11 mouse cellular contexts compared by ENCODE assay signal in the genomic region with DNA sequence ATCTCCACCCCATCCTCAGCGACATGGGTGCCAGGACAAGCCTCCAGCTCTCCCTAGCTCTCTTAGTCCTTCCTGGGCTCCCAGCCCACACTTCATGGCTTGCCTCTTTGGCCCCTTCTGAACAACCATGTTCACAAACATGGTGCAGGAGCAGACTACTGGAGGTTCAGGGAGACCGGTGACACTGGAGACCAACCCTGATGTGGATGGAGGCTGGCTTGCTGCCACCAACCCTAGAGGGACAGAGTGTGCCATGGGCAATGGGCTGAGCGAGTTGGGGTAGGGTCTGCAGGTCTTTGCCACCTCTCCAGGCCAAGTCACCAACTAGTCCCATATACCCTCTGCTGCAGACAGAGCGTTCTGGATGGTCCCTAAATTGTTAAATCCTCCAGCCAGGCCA. TPM values are rescaled to one million over a fixed set of nuclear protein-coding genes. Genes with fewer than 3 reads are reported as not detected.
DNase-seq lines count a peak whose midpoint lies in the region; ATAC-seq and TF ChIP-seq lines count a peak whose summit lies in the region.
"Had no signal": no experiment of that assay in that cellular context is flagged by ENCODE, and none has a peak within 500 bp of the region (broad histone marks: within the 10 kb centered on the region; RNA-seq: fewer than 3 reads in every experiment).

No protein-coding gene starts in this region.

- H3K4me3 ChIP-seq in lung, embryonic 16.5 days (ENCODE audit: low read length) = no peak overlapping the region
- H3K4me3 ChIP-seq in lung, adult 2 months (replicated peaks; ENCODE audit: extremely low read depth, low read depth, low read length) = no peak overlapping the region
- no peak overlapping the region for H3K4me3 ChIP-seq in heart, embryonic 16.5 days (ENCODE audit: low read length)
- H3K4me3 ChIP-seq in kidney, embryonic 16.5 days (ENCODE audit: low read length) = no peak overlapping the region
- H3K4me3 ChIP-seq in stomach, embryonic 14.5 days (ENCODE audit: low read depth, low read length) = no peak overlapping the region

- H3K27ac ChIP-seq in lung, embryonic 16.5 days (ENCODE audit: low read length) = peak overlapping the region; percentile 98
- peak overlapping the region; percentile 93 for H3K27ac ChIP-seq in heart, embryonic 16.5 days (ENCODE audit: low read length)
- H3K27ac ChIP-seq in kidney, embryonic 16.5 days (ENCODE audit: low read length) = peak overlapping the region; percentile 100
- H3K27ac ChIP-seq in stomach, embryonic 14.5 days (ENCODE audit: low read length) = peak overlapping the region; percentile 93

- no peak for TF ChIP-seq POLR2A in lung, adult 2 months (IDR thresholded peaks at IDR 0.05; ENCODE audit: borderline replicate concordance, extremely low read depth, low read depth, low read length)

- H3K4me1 ChIP-seq in lung, embryonic 16.5 days (replicated peaks; ENCODE audit: control insufficient read depth, insufficient read depth, low read length) = peaks cover 38% of the 10 kb centered on the region
- peaks cover 6% of the 10 kb centered on the region; the same call in 1 of the 2 replicates for H3K4me1 ChIP-seq in lung, adult 2 months (ENCODE audit: control insufficient read depth, insufficient read depth, low read length)
- peaks cover 27% of the 10 kb centered on the region for H3K4me1 ChIP-seq in heart, embryonic 16.5 days (ENCODE audit: control insufficient read depth, insufficient read depth, low read length)
- H3K4me1 ChIP-seq in kidney, embryonic 16.5 days (ENCODE audit: insufficient read depth, low read length) = peaks cover 40% of the 10 kb centered on the region
- H3K4me1 ChIP-seq in stomach, embryonic 14.5 days (ENCODE audit: control insufficient read depth, insufficient read depth, low read length) = peaks cover 33% of the 10 kb centered on the region

- H3K9ac ChIP-seq in lung, embryonic 16.5 days (ENCODE audit: low read length) = peak overlapping the region; percentile 54
- H3K9ac ChIP-seq in heart, embryonic 16.5 days (ENCODE audit: low read length) = no peak overlapping the region; the same call in 1 of the 2 replicates
- H3K9ac ChIP-seq in kidney, embryonic 16.5 days (replicated peaks; ENCODE audit: low read length) = peak overlapping the region; percentile 69
- no peak overlapping the region for H3K9ac ChIP-seq in stomach, embryonic 14.5 days (replicated peaks; ENCODE audit: low read depth, low read length)

- H3K36me3 ChIP-seq in lung, embryonic 16.5 days (ENCODE audit: control insufficient read depth, insufficient read depth, low read length) = no peaks in the 10 kb centered on the region
- H3K36me3 ChIP-seq in heart, embryonic 16.5 days (ENCODE audit: control insufficient read depth, insufficient read depth) = no peaks in the 10 kb centered on the region
- H3K36me3 ChIP-seq in kidney, embryonic 16.5 days (ENCODE audit: insufficient read depth, low read length) = no peaks in the 10 kb centered on the region
- H3K36me3 ChIP-seq in stomach, embryonic 14.5 days (ENCODE audit: control insufficient read depth, insufficient read depth, low read length) = no peaks in the 10 kb centered on the region

- no peak for DNase-seq in lung, adult 2 months
- no peak for DNase-seq in thymus, postnatal 10 days (ENCODE audit: low spot score in 2 of 2)
- no peak for DNase-seq in layer of hippocampus, adult 8-10 months (ENCODE audit: low spot score in 2 of 2)
- DNase-seq: cerebellum, adult 11 months; right cerebral cortex, postnatal 25 days had no signal

- TF ChIP-seq CTCF in lung, adult 2 months (IDR thresholded peaks at IDR 0.05; ENCODE audit: insufficient read depth, low read length) = no peak

- 70% methylated on average over 4 of the region's 4 CpGs for WGBS in lung, embryonic 16.5 days
- 71% methylated on average over 4 of the region's 4 CpGs for WGBS in lung, adult 2 months
- WGBS in heart, embryonic 16.5 days = 78% methylated on average over 4 of the region's 4 CpGs
- 58% methylated on average over 4 of the region's 4 CpGs for WGBS in kidney, embryonic 16.5 days
- 76% methylated on average over 4 of the region's 4 CpGs for WGBS in stomach, embryonic 14.5 days

- no peak for ATAC-seq in lung, embryonic 16.5 days (ENCODE audit: low read depth)
- no peak for ATAC-seq in heart, embryonic 16.5 days (replicated peaks; ENCODE audit: extremely low read depth, insufficient read depth, low FRiP score)
- ATAC-seq in kidney, embryonic 16.5 days (ENCODE audit: low FRiP score, low TSS enrichment) = no peak
- no peak for ATAC-seq in stomach, embryonic 14.5 days (ENCODE audit: insufficient number of reproducible peaks, insufficient read depth, low FRiP score, low read depth)

- no peak overlapping the region for H3K4me2 ChIP-seq in lung, embryonic 16.5 days (ENCODE audit: low read depth, low read length)
- H3K4me2 ChIP-seq in heart, embryonic 16.5 days (ENCODE audit: low read depth, low read length) = no peak overlapping the region
- peak overlapping the region; percentile 6; the same call in 1 of the 2 replicates for H3K4me2 ChIP-seq in kidney, embryonic 16.5 days (replicated peaks; ENCODE audit: low read depth, low read length)
- 0 out of 2 replicates have a peak overlapping the region, but pooled peaks have one; percentile 6 for H3K4me2 ChIP-seq in stomach, embryonic 14.5 days (replicated peaks; ENCODE audit: low read depth, low read length)

- H3K27me3 ChIP-seq in lung, embryonic 16.5 days (ENCODE audit: control insufficient read depth, insufficient read depth, low read depth, low read length) = no peaks in the 10 kb centered on the region
- H3K27me3 ChIP-seq in heart, embryonic 16.5 days (ENCODE audit: control insufficient read depth, insufficient read depth, low read length) = no peaks in the 10 kb centered on the region
- H3K27me3 ChIP-seq in kidney, embryonic 16.5 days (ENCODE audit: insufficient read depth, low read length) = no peaks in the 10 kb centered on the region
- H3K27me3 ChIP-seq in stomach, embryonic 14.5 days (ENCODE audit: control insufficient read depth, insufficient read depth, low read length) = no peaks in the 10 kb centered on the region
- H3K27me3 ChIP-seq: Patski had no signal

- H3K9me3 ChIP-seq in lung, embryonic 16.5 days (ENCODE audit: control insufficient read depth, low read length) = peaks cover 7% of the 10 kb centered on the region; the same call in 1 of the 2 replicates
- peaks cover 7% of the 10 kb centered on the region; the same call in 1 of the 2 replicates for H3K9me3 ChIP-seq in heart, embryonic 16.5 days (replicated peaks; ENCODE audit: control insufficient read depth, low read length)
- peaks cover 13% of the 10 kb centered on the region for H3K9me3 ChIP-seq in kidney, embryonic 16.5 days (ENCODE audit: low read length)
- H3K9me3 ChIP-seq in stomach, embryonic 14.5 days (ENCODE audit: control insufficient read depth, low read depth, low read length) = peaks cover 6% of the 10 kb centered on the region; the same call in 1 of the 2 replicates

RNA-seq across cellular contexts. Expression of gene 1700001O22Rik, which starts 44.0 kb away (rescaled TPM):
- 3.7 and 4.2 TPM in 2 replicates for polyA plus RNA-seq in lung, embryonic 16.5 days (2015; fragmentation: Nextera tagmentation; extraction: Ambion mirVana)
- polyA plus RNA-seq in lung, adult 2 months (2012; rRNA removed) = 1.8 and 2.2 TPM in 2 replicates
- 2.2 and 2.7 TPM in 2 replicates for polyA plus RNA-seq in heart, embryonic 16.5 days (2015; fragmentation: Nextera tagmentation; extraction: Ambion mirVana)
- polyA plus RNA-seq in kidney, embryonic 16.5 days (2015; fragmentation: Nextera tagmentation; extraction: Ambion mirVana) = 5.1 and 5.2 TPM in 2 replicates
- polyA plus RNA-seq in stomach, embryonic 14.5 days (2014; fragmentation: Nextera tagmentation; extraction: Ambion mirVana) = 2.5 and 3.3 TPM in 2 replicates
- total RNA-seq in layer of hippocampus, adult 8-10 months (2022) = 10 to 100 TPM in 1 of 4 experiments, 1 to 10 TPM in 3; 6.1 to 12.4 (median 7.1) TPM
- total RNA-seq: liver, adult 2 months had no signal
- polyA plus RNA-seq: liver, adult 2 months had no signal

RNA-seq across cellular contexts. Expression of gene Ntmt1, which starts 48.2 kb away (rescaled TPM):
- 76.4 and 76.6 TPM in 2 replicates for polyA plus RNA-seq in lung, embryonic 16.5 days (2015; fragmentation: Nextera tagmentation; extraction: Ambion mirVana)
- polyA plus RNA-seq in lung, adult 2 months (2012; rRNA removed) = 20.2 and 23.4 TPM in 2 replicates
- polyA plus RNA-seq in heart, embryonic 16.5 days (2015; fragmentation: Nextera tagmentation; extraction: Ambion mirVana) = 90.0 and 90.4 TPM in 2 replicates
- 92.9 and 94.9 TPM in 2 replicates for polyA plus RNA-seq in kidney, embryonic 16.5 days (2015; fragmentation: Nextera tagmentation; extraction: Ambion mirVana)
- 99.1 and 101 TPM in 2 replicates for polyA plus RNA-seq in stomach, embryonic 14.5 days (2014; fragmentation: Nextera tagmentation; extraction: Ambion mirVana)
- 10 to 100 TPM; 29.6 to 33.4 (median 32.3) TPM for total RNA-seq in layer of hippocampus, adult 8-10 months (2022)

Comparison
In these comparisons a context has a peak if more than half of its experiments do, and no peak if none do; other contexts are left out.
1. H3K4me2 ChIP-seq: peak in kidney, embryonic 16.5 days (single experiment) and stomach, embryonic 14.5 days (single experiment); none in lung, embryonic 16.5 days (single experiment) and heart, embryonic 16.5 days (single experiment).
2. H3K9ac ChIP-seq: peak in lung, embryonic 16.5 days (single experiment) and kidney, embryonic 16.5 days (single experiment); none in heart, embryonic 16.5 days (single experiment) and stomach, embryonic 14.5 days (single experiment).
3. Peak in every context shown above with its lines, with median percentiles within 50 percentile points of each other: H3K27ac ChIP-seq.